13 mouse cellular contexts compared by ENCODE assay signal in the genomic region with DNA sequence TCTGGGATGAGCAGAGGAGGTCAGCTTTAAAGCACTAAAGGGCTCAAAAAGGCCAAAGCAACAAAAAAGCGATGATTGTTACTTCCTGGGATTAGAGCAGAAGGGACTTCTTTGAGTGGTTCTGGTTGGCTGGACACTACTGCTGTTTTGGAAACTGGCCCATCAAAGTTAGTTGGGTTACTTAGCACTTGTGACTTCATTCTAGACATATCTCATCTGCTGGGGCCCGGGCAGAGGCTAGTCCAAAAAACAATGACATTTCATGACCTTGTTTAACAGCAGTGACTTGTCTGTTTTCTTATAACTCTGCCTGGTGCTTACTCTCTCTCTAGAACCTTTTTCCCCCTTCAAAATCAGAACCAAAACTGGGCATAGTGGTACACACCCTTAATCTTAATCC.
"Had no signal": no experiment of that assay in that cellular context is flagged by ENCODE, and none has a peak within 500 bp of the region (broad histone marks: within the 10 kb centered on the region; RNA-seq: fewer than 3 reads in every experiment).

No protein-coding gene starts in this region.

- H3K9ac ChIP-seq: limb, embryonic 15.5 days; liver, embryonic 14.5 days; midbrain, embryonic 13.5 days; neural tube, embryonic 12.5 days; stomach, embryonic 15.5 days had no signal

- H3K4me1 ChIP-seq: limb, embryonic 15.5 days; midbrain, embryonic 13.5 days; neural tube, embryonic 12.5 days; stomach, embryonic 15.5 days had no signal

- DNase-seq: layer of hippocampus, postnatal 36 days; lung, adult 18-20 months; right cerebral cortex, postnatal 4 days; spleen, adult 18-20 months; thymus, adult 2 months; thymus, postnatal 25 days had no signal

- H3K4me3 ChIP-seq: limb, embryonic 15.5 days; midbrain, embryonic 13.5 days; neural tube, embryonic 12.5 days; stomach, embryonic 15.5 days had no signal

- ATAC-seq: inflammation-experienced regulatory T-cells, adult 6 months; intestine, postnatal 0 days; midbrain, embryonic 13.5 days had no signal

- H3K4me2 ChIP-seq: limb, embryonic 15.5 days; midbrain, embryonic 13.5 days; neural tube, embryonic 12.5 days; stomach, embryonic 15.5 days had no signal

- H3K27ac ChIP-seq: limb, embryonic 15.5 days; liver, embryonic 14.5 days; midbrain, embryonic 13.5 days; neural tube, embryonic 12.5 days; stomach, embryonic 15.5 days had no signal

- H3K36me3 ChIP-seq: limb, embryonic 15.5 days; midbrain, embryonic 13.5 days; neural tube, embryonic 12.5 days; stomach, embryonic 15.5 days had no signal

- H3K27me3 ChIP-seq: limb, embryonic 15.5 days; midbrain, embryonic 13.5 days; neural tube, embryonic 12.5 days; stomach, embryonic 15.5 days had no signal

- H3K9me3 ChIP-seq: limb, embryonic 15.5 days; midbrain, embryonic 13.5 days; neural tube, embryonic 12.5 days; stomach, embryonic 15.5 days had no signal
